Mouse (Mus musculus): Measurements from ENCODE around the gene 1700069L16Rik. TPM values are rescaled to one million over a fixed set of nuclear protein-coding genes. Genes with fewer than 3 reads are reported as not detected.

1700069L16Rik gene
- polyA plus RNA-seq, 1 experiment from 2014 or later = not detected

GRCm38 (mm10) chr5:113730641-113731121 is 6.1 kb upstream of the 1700069L16Rik start:
- Histone ChIP-seq H3K27ac (replicated peaks) (0 out of 2 replicates have a peak overlapping the region, but pooled peaks have one; percentile 35), H3K27me3 (no peaks in the 10 kb centered on the region), H3K9ac (no peak overlapping the region), H3K36me3 (no peaks in the 10 kb centered on the region), H3K4me1 (replicated peaks) (peaks cover 18% of the 10 kb centered on the region), H3K9me3 (no peaks in the 10 kb centered on the region), H3K4me3 (no peak overlapping the region), H3K4me2 (no peak overlapping the region; the same call in 1 of the 2 replicates)
- WGBS = 61% methylated on average over 7 of the region's 7 CpGs
- ATAC-seq (ENCODE audit: low FRiP score, low read depth) = no peak

- Histone ChIP-seq H3K4me2 (no peak overlapping the region), H3K4me1 (replicated peaks) (peaks cover 17% of the 10 kb centered on the region), H3K4me3 (no peak overlapping the region), H3K9me3 (no peaks in the 10 kb centered on the region), H3K27me3 (no peaks in the 10 kb centered on the region), H3K36me3 (no peaks in the 10 kb centered on the region), H3K27ac (replicated peaks) (no peak overlapping the region), H3K9ac (no peak overlapping the region)
- no peak for ATAC-seq (ENCODE audit: low FRiP score, low read depth)
- 88% methylated on average over 7 of the region's 7 CpGs for WGBS
These were observed 4.1 kb upstream of the 1700069L16Rik start for GRCm38 (mm10) chr5:113728691-113729090.

GRCm38 (mm10) chr5:113728011-113728410 is 3.4 kb upstream of the 1700069L16Rik start:
- Histone ChIP-seq H3K9ac (no peak overlapping the region), H3K4me1 (replicated peaks) (peaks cover 22% of the 10 kb centered on the region), H3K9me3 (no peaks in the 10 kb centered on the region), H3K27ac (replicated peaks) (no peak overlapping the region), H3K27me3 (no peaks in the 10 kb centered on the region), H3K4me3 (no peak overlapping the region), H3K4me2 (no peak overlapping the region), H3K36me3 (no peaks in the 10 kb centered on the region)
- WGBS = 80% methylated on average over 7 of the region's 7 CpGs
- no peak for ATAC-seq (ENCODE audit: low FRiP score, low read depth)

- Histone ChIP-seq H3K4me3 (no peak overlapping the region), H3K9me3 (no peaks in the 10 kb centered on the region), H3K27ac (replicated peaks) (no peak overlapping the region), H3K9ac (no peak overlapping the region), H3K4me2 (no peak overlapping the region), H3K36me3 (no peaks in the 10 kb centered on the region), H3K4me1 (replicated peaks) (peaks cover 22% of the 10 kb centered on the region), H3K27me3 (no peaks in the 10 kb centered on the region)
- ATAC-seq (ENCODE audit: low FRiP score, low read depth) = no peak
- 69% methylated on average over 12 of the region's 12 CpGs for WGBS
These were observed 2.7 kb upstream of the 1700069L16Rik start for GRCm38 (mm10) chr5:113727238-113727637.

- Histone ChIP-seq H3K27me3 (no peaks in the 10 kb centered on the region), H3K27ac (replicated peaks) (no peak overlapping the region), H3K4me2 (no peak overlapping the region), H3K9ac (no peak overlapping the region), H3K9me3 (no peaks in the 10 kb centered on the region), H3K4me1 (replicated peaks) (peaks cover 22% of the 10 kb centered on the region), H3K4me3 (no peak overlapping the region), H3K36me3 (no peaks in the 10 kb centered on the region)
- no peak for ATAC-seq (ENCODE audit: low FRiP score, low read depth)
- WGBS = 77% methylated on average over 6 of the region's 6 CpGs
These were observed 2.0 kb upstream of the 1700069L16Rik start for GRCm38 (mm10) chr5:113726618-113727017.

- H3K4me3 ChIP-seq = no peak overlapping the region
- 56% methylated on average over 12 of the region's 12 CpGs for WGBS
- no peak overlapping the region for H3K4me2 ChIP-seq
- no peak for ATAC-seq (ENCODE audit: low FRiP score, low read depth)
- no peak overlapping the region for H3K27ac ChIP-seq (replicated peaks)
- peaks cover 15% of the 10 kb centered on the region for H3K4me1 ChIP-seq (replicated peaks)
- H3K9me3 ChIP-seq = no peaks in the 10 kb centered on the region
- H3K9ac ChIP-seq = no peak overlapping the region
- no peaks in the 10 kb centered on the region for H3K36me3 ChIP-seq
- no peaks in the 10 kb centered on the region for H3K27me3 ChIP-seq
These were observed 845 bp upstream of the 1700069L16Rik start for GRCm38 (mm10) chr5:113725417-113725816.

GRCm38 (mm10) chr5:113723567-113724237 is 870 bp downstream of the 1700069L16Rik start:
- WGBS = 35% methylated on average over 8 of the region's 8 CpGs
- no peaks in the 10 kb centered on the region for H3K9me3 ChIP-seq
- no peaks in the 10 kb centered on the region for H3K27me3 ChIP-seq
- no peak overlapping the region for H3K27ac ChIP-seq (replicated peaks)
- no peak for ATAC-seq (ENCODE audit: low FRiP score, low read depth)
- H3K4me3 ChIP-seq = no peak overlapping the region
- H3K9ac ChIP-seq = no peak overlapping the region
- H3K4me2 ChIP-seq = no peak overlapping the region
- no peaks in the 10 kb centered on the region for H3K36me3 ChIP-seq
- H3K4me1 ChIP-seq (replicated peaks) = peaks cover 20% of the 10 kb centered on the region

GRCm38 (mm10) chr5:113722224-113723013 is 2.2 kb downstream of the 1700069L16Rik start:
- Histone ChIP-seq H3K36me3 (no peaks in the 10 kb centered on the region), H3K9ac (no peak overlapping the region), H3K27me3 (no peaks in the 10 kb centered on the region), H3K9me3 (no peaks in the 10 kb centered on the region), H3K4me2 (no peak overlapping the region), H3K4me1 (replicated peaks) (peaks cover 26% of the 10 kb centered on the region), H3K4me3 (no peak overlapping the region), H3K27ac (replicated peaks) (no peak overlapping the region)
- WGBS = 89% methylated on average over 10 of the region's 10 CpGs
- ATAC-seq (ENCODE audit: low FRiP score, low read depth) = no peak

- Histone ChIP-seq H3K4me1 (replicated peaks) (peaks cover 46% of the 10 kb centered on the region), H3K27me3 (no peaks in the 10 kb centered on the region), H3K4me3 (no peak overlapping the region), H3K4me2 (no peak overlapping the region), H3K27ac (replicated peaks) (peak overlapping the region; percentile 46; the same call in 1 of the 2 replicates), H3K9me3 (no peaks in the 10 kb centered on the region), H3K9ac (no peak overlapping the region), H3K36me3 (no peaks in the 10 kb centered on the region)
- ATAC-seq (ENCODE audit: low FRiP score, low read depth) = no peak
- WGBS = 57% methylated on average over 8 of the region's 8 CpGs
These were observed 5.3 kb downstream of the 1700069L16Rik start for GRCm38 (mm10) chr5:113719221-113719661.

GRCm38 (mm10) chr5:113716581-113717388 is 7.8 kb downstream of the 1700069L16Rik start:
- peaks cover 38% of the 10 kb centered on the region for H3K4me1 ChIP-seq (replicated peaks)
- peak overlapping the region; percentile 88 for H3K27ac ChIP-seq (replicated peaks)
- WGBS = 6% methylated on average over 11 of the region's 12 CpGs
- no peaks in the 10 kb centered on the region for H3K9me3 ChIP-seq
- no peak overlapping the region for H3K9ac ChIP-seq
- H3K4me2 ChIP-seq = peak overlapping the region; percentile 35
- H3K4me3 ChIP-seq = no peak overlapping the region
- H3K27me3 ChIP-seq = no peaks in the 10 kb centered on the region
- ATAC-seq (ENCODE audit: low FRiP score, low read depth) = peak; percentile 89
- H3K36me3 ChIP-seq = no peaks in the 10 kb centered on the region

GRCm38 (mm10) chr5:113712861-113713260 is 11.7 kb downstream of the 1700069L16Rik start:
- Histone ChIP-seq H3K9me3 (no peaks in the 10 kb centered on the region), H3K4me1 (replicated peaks) (peaks cover 22% of the 10 kb centered on the region), H3K4me2 (no peak overlapping the region), H3K9ac (no peak overlapping the region), H3K27me3 (no peaks in the 10 kb centered on the region), H3K36me3 (no peaks in the 10 kb centered on the region), H3K4me3 (no peak overlapping the region), H3K27ac (replicated peaks) (no peak overlapping the region)
- 68% methylated on average over 2 of the region's 2 CpGs for WGBS
- no peak for ATAC-seq (ENCODE audit: low FRiP score, low read depth)

All from hindbrain, embryonic 15.5 days (tissue).